Mouse (Mus musculus) olfactory bulb, adult 2 months (tissue): ENCODE measurements around the gene Gm11937.

Source experiments
- CTCF ChIP-seq: fragments of 200-500 bp; IDR thresholded peaks from 2 replicates; pipeline ENCODE4 v1.5.1; 2012; ENCODE audit warnings: low read depth, mild to moderate bottlenecking, low read length, moderate library complexity; ENCODE audit not compliant: insufficient read depth
- POLR2A ChIP-seq: fragments of 200-500 bp; IDR thresholded peaks from 2 replicates; pipeline ENCODE4 v1.6.1; 2012; ENCODE audit warnings: mild to moderate bottlenecking, low read depth, low read length, moderate library complexity; ENCODE audit not compliant: insufficient read depth

DNA sequence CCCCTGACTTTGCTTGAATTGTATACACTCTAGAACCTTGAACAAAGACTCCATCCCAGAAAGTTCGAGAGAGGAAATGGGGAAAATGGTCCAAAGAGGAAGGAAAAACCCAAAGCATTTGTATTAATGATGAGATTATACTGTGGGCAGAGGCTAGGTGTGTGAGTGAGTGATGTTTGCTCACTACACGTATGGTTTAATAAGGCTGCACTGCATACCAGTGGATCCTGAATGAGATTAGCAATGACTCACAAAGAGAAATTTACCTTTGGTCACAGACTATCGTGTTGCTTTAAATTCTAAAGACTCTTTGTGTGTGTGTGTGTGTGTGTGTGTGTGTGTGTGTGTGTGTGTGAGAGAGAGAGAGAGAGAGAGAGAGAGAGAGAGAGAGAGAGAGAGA is 20.9 kb upstream of the Gm11937 start:
- TF ChIP-seq CTCF (no peak), POLR2A (no peak)
